Mouse (Mus musculus) liver, embryonic 16.5 days (tissue): ENCODE data around the gene Kcnj3. TPM values are rescaled to one million over a fixed set of nuclear protein-coding genes. Genes with fewer than 3 reads are reported as not detected.
"Not testable (repeated sequence)": the region's sequence is repeated elsewhere in the genome, so short reads cannot be mapped to it uniquely, and the experiment has no call there.

ENCODE experiments used
- ATAC-seq: fragments of 200-750 bp; cut with Nextera tagmentation; 2 replicates; pipeline ENCODE4 v1.8.0; 2017; ENCODE audit warnings: low read depth, mild to moderate bottlenecking, moderate number of reproducible peaks, moderate library complexity
- H3K27ac ChIP-seq: fragments of 300-500 bp; sonication (generic); 2 replicates; pipeline ENCODE4 v1.5.1; 2014; ENCODE audit warnings: mild to moderate bottlenecking, low read length
- H3K27me3 ChIP-seq: fragments of 300-500 bp; sonication (generic); 2 replicates; pipeline ENCODE4 v1.6.1; 2014; ENCODE audit warnings: low read depth, low read length, mixed read lengths; ENCODE audit not compliant: control insufficient read depth, insufficient read depth
- H3K36me3 ChIP-seq: fragments of 300-500 bp; sonication (generic); 2 replicates; pipeline ENCODE4 v1.6.1; 2014; ENCODE audit warnings: mild to moderate bottlenecking; ENCODE audit not compliant: control insufficient read depth, insufficient read depth
- H3K4me1 ChIP-seq: fragments of 300-500 bp; sonication (generic); 2 replicates; pipeline ENCODE4 v1.6.1; 2014; ENCODE audit warnings: low read depth, low read length, mixed read lengths; ENCODE audit not compliant: control insufficient read depth
- H3K4me2 ChIP-seq: fragments of 300-500 bp; sonication (generic); 2 replicates; pipeline ENCODE4 v1.6.1; 2014; ENCODE audit warnings: low read depth, low read length, mixed read lengths
- H3K4me3 ChIP-seq: fragments of 300-500 bp; sonication (generic); 2 replicates; pipeline ENCODE4 v1.5.1; 2014; ENCODE audit warnings: low read depth, mild to moderate bottlenecking, low read length
- H3K9ac ChIP-seq: fragments of 300-500 bp; sonication (generic); 2 replicates; pipeline ENCODE4 v1.6.1; 2014; ENCODE audit warnings: low read depth, low read length
- H3K9me3 ChIP-seq: fragments of 300-500 bp; sonication (generic); replicated peaks from 2 replicates; pipeline ENCODE4 v1.6.1; 2016; ENCODE audit warnings: low read length; ENCODE audit not compliant: control insufficient read depth
- WGBS: fragments of 180-500 bp; shearing (Covaris S2); extraction: QIAGEN DNeasy Blood & Tissue Kit; methylation state at CpG from one replicate; pipeline ENCODE4 v1.1.7; 2014; ENCODE audit not compliant: insufficient replicate concordance; 5-methylcytosine and 5-hydroxymethylcytosine counted together
- polyA plus RNA-seq: library from polyadenylated mRNA; unstranded; fragments of >200 nt; fragmentation: Nextera tagmentation; extraction: Ambion mirVana; gene quantifications from 2 replicates; pipeline ENCODE4 v1.2.1, GENCODE M21; 2015

Gene Kcnj3
- polyA plus RNA-seq, 1 experiment from 2014 or later = not detected

GRCm38 (mm10) chr2:55480602-55480965 lies 44.8 kb downstream of the Kcnj3 start:
- no peak overlapping the region for H3K9ac ChIP-seq
- no peaks in the 10 kb centered on the region for H3K4me1 ChIP-seq
- H3K9me3 ChIP-seq = no peaks in the 10 kb centered on the region
- no peak overlapping the region for H3K4me2 ChIP-seq
- no peaks in the 10 kb centered on the region for H3K36me3 ChIP-seq
- H3K27ac ChIP-seq = no peak overlapping the region
- no peak overlapping the region for H3K4me3 ChIP-seq
- H3K27me3 ChIP-seq = no peaks in the 10 kb centered on the region
- no peak for ATAC-seq

- not testable (repeated sequence) for H3K27me3 ChIP-seq, H3K36me3 ChIP-seq, H3K4me2 ChIP-seq, H3K4me1 ChIP-seq, H3K9me3 ChIP-seq, ATAC-seq, H3K27ac ChIP-seq, H3K4me3 ChIP-seq, H3K9ac ChIP-seq
- WGBS = 62% methylated on average over 7 of the region's 7 CpGs
Observed at GRCm38 (mm10) chr2:55485500-55486129, 49.8 kb downstream of the Kcnj3 start.

- Histone ChIP-seq H3K9me3 (no peaks in the 10 kb centered on the region), H3K27me3 (no peaks in the 10 kb centered on the region), H3K27ac (no peak overlapping the region), H3K4me1 (no peaks in the 10 kb centered on the region), H3K36me3 (no peaks in the 10 kb centered on the region), H3K9ac (no peak overlapping the region), H3K4me3 (no peak overlapping the region), H3K4me2 (no peak overlapping the region)
- 56% methylated on average over 9 of the region's 9 CpGs for WGBS
- no peak for ATAC-seq
Observed at GRCm38 (mm10) chr2:55503390-55504176, 67.8 kb downstream of the Kcnj3 start.

- no peaks in the 10 kb centered on the region for H3K27me3 ChIP-seq
- WGBS = 77% methylated on average over 1 of the region's 1 CpGs
- no peak for ATAC-seq
Observed at GRCm38 (mm10) chr2:55505712-55506111, 69.9 kb downstream of the Kcnj3 start.

GRCm38 (mm10) chr2:55517297-55517696 lies 81.5 kb downstream of the Kcnj3 start:
- Histone ChIP-seq H3K9me3 (no peaks in the 10 kb centered on the region), H3K4me2 (no peak overlapping the region), H3K27me3 (no peaks in the 10 kb centered on the region), H3K4me3 (no peak overlapping the region), H3K4me1 (no peaks in the 10 kb centered on the region), H3K9ac (no peak overlapping the region), H3K27ac (no peak overlapping the region), H3K36me3 (no peaks in the 10 kb centered on the region)
- ATAC-seq = no peak

More at GRCm38 (mm10) chr2:55505712-55506111, 69.9 kb downstream of the Kcnj3 start:
- Histone ChIP-seq H3K27ac (no peak overlapping the region), H3K4me2 (no peak overlapping the region), H3K4me3 (no peak overlapping the region), H3K36me3 (no peaks in the 10 kb centered on the region), H3K9me3 (no peaks in the 10 kb centered on the region), H3K4me1 (no peaks in the 10 kb centered on the region), H3K9ac (no peak overlapping the region)

GRCm38 (mm10) chr2:55532738-55533491 lies 97.1 kb downstream of the Kcnj3 start:
- no peaks in the 10 kb centered on the region for H3K36me3 ChIP-seq
- no peak overlapping the region for H3K27ac ChIP-seq
- H3K4me2 ChIP-seq = no peak overlapping the region
- H3K9ac ChIP-seq = no peak overlapping the region
- H3K4me1 ChIP-seq = no peaks in the 10 kb centered on the region
- no peak for ATAC-seq
- no peak overlapping the region for H3K4me3 ChIP-seq
- H3K9me3 ChIP-seq = no peaks in the 10 kb centered on the region
- 63% methylated on average over 8 of the region's 8 CpGs for WGBS
- H3K27me3 ChIP-seq = no peaks in the 10 kb centered on the region

- 56% methylated on average over 2 of the region's 2 CpGs for WGBS
- no peak overlapping the region for H3K4me2 ChIP-seq
- no peak overlapping the region for H3K9ac ChIP-seq
- no peaks in the 10 kb centered on the region for H3K36me3 ChIP-seq
- H3K4me1 ChIP-seq = no peaks in the 10 kb centered on the region
- H3K9me3 ChIP-seq = no peaks in the 10 kb centered on the region
- no peak for ATAC-seq
- no peak overlapping the region for H3K27ac ChIP-seq
- no peak overlapping the region for H3K4me3 ChIP-seq
- H3K27me3 ChIP-seq = no peaks in the 10 kb centered on the region
Observed at GRCm38 (mm10) chr2:55534946-55535345, 99.2 kb downstream of the Kcnj3 start.

- Histone ChIP-seq H3K4me3 (no peak overlapping the region), H3K36me3 (no peaks in the 10 kb centered on the region), H3K27ac (no peak overlapping the region), H3K4me2 (no peak overlapping the region), H3K4me1 (no peaks in the 10 kb centered on the region), H3K9me3 (no peaks in the 10 kb centered on the region), H3K27me3 (no peaks in the 10 kb centered on the region), H3K9ac (no peak overlapping the region)
- 44% methylated on average over 1 of the region's 1 CpGs for WGBS
- no peak for ATAC-seq
Observed at GRCm38 (mm10) chr2:55535482-55535881, 99.7 kb downstream of the Kcnj3 start.

- H3K4me1 ChIP-seq = no peaks in the 10 kb centered on the region
- H3K27ac ChIP-seq = no peak overlapping the region
- no peaks in the 10 kb centered on the region for H3K9me3 ChIP-seq
- H3K4me3 ChIP-seq = no peak overlapping the region
- no peak for ATAC-seq
- no peaks in the 10 kb centered on the region for H3K36me3 ChIP-seq
- no peak overlapping the region for H3K9ac ChIP-seq
- H3K4me2 ChIP-seq = no peak overlapping the region
- H3K27me3 ChIP-seq = no peaks in the 10 kb centered on the region
Observed at GRCm38 (mm10) chr2:55547612-55548011, 111.8 kb downstream of the Kcnj3 start.
